Mouse (Mus musculus): ENCODE data around the gene Lrrc28. TPM values are rescaled to one million over a fixed set of nuclear protein-coding genes. Genes with fewer than 3 reads are reported as not detected.

Lrrc28 gene
- polyA plus RNA-seq, 1 experiment from 2014 or later = 26.3 TPM

DNA sequence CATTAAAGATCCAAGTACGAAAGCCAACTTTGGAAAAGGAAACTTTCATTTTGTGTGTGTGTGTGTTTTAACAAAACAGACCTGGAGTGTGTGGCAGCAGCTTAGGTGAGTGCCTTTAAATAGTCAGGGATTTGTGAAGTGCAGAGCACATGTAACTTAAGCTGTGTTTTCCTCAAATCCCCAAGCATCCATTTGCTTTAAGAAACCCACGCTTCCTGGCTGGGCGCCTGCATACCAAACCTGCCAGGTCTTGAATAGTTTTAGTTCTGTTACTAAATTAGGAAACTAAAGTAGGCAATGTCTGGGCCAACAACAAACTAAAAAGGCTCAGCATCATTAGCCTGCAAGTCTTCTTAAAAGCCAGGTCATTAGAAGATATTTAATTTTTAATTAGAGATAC lies 47.0 kb downstream of the Lrrc28 start:
- Histone ChIP-seq H3K4me1 (replicated peaks; ENCODE audit: control insufficient read depth, insufficient read depth, low read length) (no peaks in the 10 kb centered on the region), H3K27ac (ENCODE audit: low read depth, low read length) (no peak overlapping the region), H3K4me3 (ENCODE audit: low read depth, low read length) (no peak overlapping the region), H3K27me3 (ENCODE audit: control insufficient read depth, insufficient read depth, low read length) (no peaks in the 10 kb centered on the region), H3K9me3 (ENCODE audit: control insufficient read depth, low read length) (no peaks in the 10 kb centered on the region), H3K36me3 (ENCODE audit: control insufficient read depth, insufficient read depth, low read length) (no peaks in the 10 kb centered on the region), H3K9ac (ENCODE audit: low read depth, low read length) (no peak overlapping the region), H3K4me2 (replicated peaks; ENCODE audit: low read depth, low read length) (no peak overlapping the region)
- 82% methylated on average over 3 of the region's 3 CpGs for WGBS
- ATAC-seq (ENCODE audit: low FRiP score) (no peak), DNase-seq (ENCODE audit: low spot score) (no peak)

DNA sequence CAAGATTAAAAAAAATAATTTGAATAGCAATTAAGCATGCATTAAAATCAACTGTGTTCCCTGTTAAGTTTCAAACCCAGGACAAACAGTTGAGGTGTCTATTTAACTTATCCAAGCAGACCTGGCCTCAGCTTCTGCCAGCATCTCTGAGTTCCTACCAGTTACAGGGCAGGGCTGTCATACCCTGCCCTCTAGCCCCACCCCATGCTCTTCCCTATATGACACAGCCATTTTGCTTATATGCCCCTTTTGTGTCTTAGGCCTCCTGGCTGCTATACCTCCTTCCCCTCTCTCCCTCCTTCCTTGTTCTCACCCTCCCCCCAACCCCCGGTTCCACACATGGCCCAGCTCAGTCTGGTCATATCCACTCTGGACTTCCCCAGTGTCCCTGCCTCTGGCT lies 48.1 kb downstream of the Lrrc28 start:
- H3K4me2 ChIP-seq (replicated peaks; ENCODE audit: low read depth, low read length) = no peak overlapping the region
- no peak overlapping the region for H3K9ac ChIP-seq (ENCODE audit: low read depth, low read length)
- no peaks in the 10 kb centered on the region for H3K27me3 ChIP-seq (ENCODE audit: control insufficient read depth, insufficient read depth, low read length)
- H3K9me3 ChIP-seq (ENCODE audit: control insufficient read depth, low read length) = no peaks in the 10 kb centered on the region
- DNase-seq (ENCODE audit: low spot score) (no peak), ATAC-seq (ENCODE audit: low FRiP score) (no peak)
- no peaks in the 10 kb centered on the region for H3K36me3 ChIP-seq (ENCODE audit: control insufficient read depth, insufficient read depth, low read length)
- WGBS = 71% methylated on average over 1 of the region's 1 CpGs
- H3K27ac ChIP-seq (ENCODE audit: low read depth, low read length) = no peak overlapping the region
- no peaks in the 10 kb centered on the region for H3K4me1 ChIP-seq (replicated peaks; ENCODE audit: control insufficient read depth, insufficient read depth, low read length)
- no peak overlapping the region for H3K4me3 ChIP-seq (ENCODE audit: low read depth, low read length)

DNA sequence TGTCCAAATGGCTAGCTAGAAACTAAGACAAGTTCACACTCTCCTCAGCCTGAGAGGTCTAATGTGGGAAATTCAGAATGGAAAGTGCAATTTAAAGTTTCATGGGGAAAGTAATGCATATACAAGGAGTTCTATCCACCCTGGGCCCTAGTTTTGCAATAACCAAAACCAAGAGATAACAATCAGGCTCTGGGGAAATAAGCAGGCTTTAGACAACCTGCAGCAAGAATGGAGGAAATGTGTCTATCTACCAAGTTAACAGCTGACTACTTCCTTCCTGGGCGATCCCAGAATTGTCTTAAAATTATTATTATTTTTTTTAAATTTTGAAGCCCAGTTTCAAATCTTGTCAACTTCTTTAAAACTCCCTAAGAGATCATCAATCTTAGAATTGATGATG lies 48.7 kb downstream of the Lrrc28 start:
- no peaks in the 10 kb centered on the region for H3K9me3 ChIP-seq (ENCODE audit: control insufficient read depth, low read length)
- H3K27ac ChIP-seq (ENCODE audit: low read depth, low read length) = no peak overlapping the region
- no peak overlapping the region for H3K4me3 ChIP-seq (ENCODE audit: low read depth, low read length)
- no peaks in the 10 kb centered on the region for H3K27me3 ChIP-seq (ENCODE audit: control insufficient read depth, insufficient read depth, low read length)
- no peak overlapping the region for H3K4me2 ChIP-seq (replicated peaks; ENCODE audit: low read depth, low read length)
- H3K9ac ChIP-seq (ENCODE audit: low read depth, low read length) = no peak overlapping the region
- DNase-seq (ENCODE audit: low spot score) (no peak), ATAC-seq (ENCODE audit: low FRiP score) (no peak)
- no peaks in the 10 kb centered on the region for H3K4me1 ChIP-seq (replicated peaks; ENCODE audit: control insufficient read depth, insufficient read depth, low read length)
- H3K36me3 ChIP-seq (ENCODE audit: control insufficient read depth, insufficient read depth, low read length) = no peaks in the 10 kb centered on the region
- 95% methylated on average over 1 of the region's 1 CpGs for WGBS

DNA sequence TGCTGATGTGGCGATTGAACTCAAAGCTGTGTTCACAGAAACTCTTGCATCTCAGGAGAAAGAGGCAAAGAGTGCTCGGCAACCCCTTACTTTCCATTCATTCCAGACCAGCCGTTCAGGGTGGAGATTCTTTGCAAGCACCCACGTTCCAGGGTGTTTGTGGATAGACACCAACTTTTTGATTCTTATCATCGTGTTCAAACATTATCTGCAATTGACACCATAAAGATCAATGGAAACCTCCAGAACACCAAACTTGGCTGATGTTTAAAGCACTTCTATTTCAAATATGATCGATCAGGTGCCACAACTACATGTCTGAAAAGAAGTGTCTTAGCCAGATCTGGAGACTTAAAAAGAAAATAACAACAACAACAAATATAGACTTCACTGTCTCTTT lies 51.2 kb downstream of the Lrrc28 start:
- Histone ChIP-seq H3K9ac (ENCODE audit: low read depth, low read length) (no peak overlapping the region), H3K36me3 (ENCODE audit: control insufficient read depth, insufficient read depth, low read length) (no peaks in the 10 kb centered on the region), H3K4me2 (replicated peaks; ENCODE audit: low read depth, low read length) (no peak overlapping the region), H3K9me3 (ENCODE audit: control insufficient read depth, low read length) (no peaks in the 10 kb centered on the region), H3K27me3 (ENCODE audit: control insufficient read depth, insufficient read depth, low read length) (no peaks in the 10 kb centered on the region), H3K4me3 (ENCODE audit: low read depth, low read length) (no peak overlapping the region), H3K4me1 (replicated peaks; ENCODE audit: control insufficient read depth, insufficient read depth, low read length) (no peaks in the 10 kb centered on the region), H3K27ac (ENCODE audit: low read depth, low read length) (no peak overlapping the region)
- WGBS = 88% methylated on average over 6 of the region's 6 CpGs
- DNase-seq (ENCODE audit: low spot score) (no peak), ATAC-seq (ENCODE audit: low FRiP score) (no peak)

DNA sequence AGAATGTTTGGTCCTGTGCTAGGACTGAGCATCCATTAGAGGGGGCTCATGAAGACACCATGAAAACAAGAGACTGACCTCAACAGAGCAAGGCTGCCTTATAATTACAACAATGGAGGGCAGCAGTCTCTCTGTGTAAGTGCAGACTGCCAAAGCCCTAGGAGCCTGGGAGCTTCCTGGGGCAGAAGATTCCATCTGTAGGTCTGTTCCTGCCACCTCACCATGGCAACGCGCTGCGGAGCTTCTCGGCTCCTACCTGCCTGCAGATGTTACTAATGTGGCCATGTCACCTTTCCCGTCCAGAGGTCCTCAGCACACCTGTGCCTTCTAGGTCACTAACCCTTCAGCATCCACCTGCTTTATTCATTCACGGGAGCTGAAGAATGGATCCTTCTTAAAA lies 52.4 kb downstream of the Lrrc28 start:
- Histone ChIP-seq H3K27ac (ENCODE audit: low read depth, low read length) (no peak overlapping the region), H3K27me3 (ENCODE audit: control insufficient read depth, insufficient read depth, low read length) (no peaks in the 10 kb centered on the region), H3K36me3 (ENCODE audit: control insufficient read depth, insufficient read depth, low read length) (no peaks in the 10 kb centered on the region), H3K4me1 (replicated peaks; ENCODE audit: control insufficient read depth, insufficient read depth, low read length) (no peaks in the 10 kb centered on the region), H3K9me3 (ENCODE audit: control insufficient read depth, low read length) (no peaks in the 10 kb centered on the region), H3K4me2 (replicated peaks; ENCODE audit: low read depth, low read length) (no peak overlapping the region), H3K4me3 (ENCODE audit: low read depth, low read length) (no peak overlapping the region), H3K9ac (ENCODE audit: low read depth, low read length) (no peak overlapping the region)
- WGBS = 85% methylated on average over 6 of the region's 6 CpGs
- ATAC-seq (ENCODE audit: low FRiP score) = no peak
- no peak for DNase-seq (ENCODE audit: low spot score)

DNA sequence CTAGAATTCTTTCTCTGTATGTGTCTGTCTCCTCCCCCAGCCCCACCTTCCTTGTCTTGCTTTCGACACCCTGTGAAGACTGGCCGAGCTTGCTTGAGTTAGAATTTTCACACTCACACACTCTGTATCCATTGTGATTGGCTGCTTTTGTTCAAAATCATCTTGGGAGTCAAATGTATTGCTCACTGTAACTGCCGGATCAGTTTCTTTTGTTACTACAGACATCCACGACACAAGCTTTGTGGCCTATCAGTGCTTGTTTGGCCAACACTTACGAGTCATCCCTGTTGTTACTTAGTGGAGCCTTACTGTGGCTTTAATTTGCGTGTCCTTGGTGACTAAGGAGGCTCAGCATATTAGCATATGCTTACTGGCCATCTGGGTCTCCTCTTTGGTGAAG lies 56.3 kb downstream of the Lrrc28 start:
- WGBS = 42% methylated on average over 6 of the region's 6 CpGs

DNA sequence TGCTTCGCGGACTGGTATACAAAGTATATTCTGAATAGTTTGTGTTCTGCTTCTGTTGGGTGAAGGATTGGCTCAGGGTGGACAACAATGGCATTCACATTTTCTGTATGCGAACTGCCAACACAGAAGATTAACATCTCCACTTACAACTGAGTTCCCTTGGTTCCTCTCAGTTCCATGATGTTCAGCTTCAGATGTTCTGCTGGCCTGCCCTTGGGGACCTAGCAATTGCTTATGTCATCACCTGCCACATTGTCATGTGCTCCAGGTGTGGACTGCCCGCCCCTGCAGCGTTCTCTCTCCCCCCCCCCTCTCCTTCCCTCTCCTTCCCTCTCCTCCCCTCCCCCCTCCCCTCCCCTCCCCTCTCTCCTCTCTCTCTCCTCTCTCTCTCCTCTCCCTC lies 58.6 kb downstream of the Lrrc28 start:
- DNase-seq (ENCODE audit: low spot score) = no peak
- H3K36me3 ChIP-seq (ENCODE audit: control insufficient read depth, insufficient read depth, low read length) = no peaks in the 10 kb centered on the region
- no peak overlapping the region for H3K4me3 ChIP-seq (ENCODE audit: low read depth, low read length)
- 71% methylated on average over 5 of the region's 5 CpGs for WGBS
- no peaks in the 10 kb centered on the region for H3K9me3 ChIP-seq (ENCODE audit: control insufficient read depth, low read length)
- H3K9ac ChIP-seq (ENCODE audit: low read depth, low read length) = no peak overlapping the region
- no peak overlapping the region for H3K4me2 ChIP-seq (replicated peaks; ENCODE audit: low read depth, low read length)
- no peaks in the 10 kb centered on the region for H3K27me3 ChIP-seq (ENCODE audit: control insufficient read depth, insufficient read depth, low read length)
- ATAC-seq (ENCODE audit: low FRiP score) = no peak
- no peak overlapping the region for H3K27ac ChIP-seq (ENCODE audit: low read depth, low read length)
- no peaks in the 10 kb centered on the region for H3K4me1 ChIP-seq (replicated peaks; ENCODE audit: control insufficient read depth, insufficient read depth, low read length)

More for the DNA sequence above, 56.3 kb downstream of the Lrrc28 start:
- Histone ChIP-seq H3K9me3 (ENCODE audit: control insufficient read depth, low read length) (no peaks in the 10 kb centered on the region), H3K27me3 (ENCODE audit: control insufficient read depth, insufficient read depth, low read length) (no peaks in the 10 kb centered on the region), H3K4me3 (ENCODE audit: low read depth, low read length) (no peak overlapping the region), H3K9ac (ENCODE audit: low read depth, low read length) (no peak overlapping the region), H3K4me2 (replicated peaks; ENCODE audit: low read depth, low read length) (no peak overlapping the region), H3K27ac (ENCODE audit: low read depth, low read length) (no peak overlapping the region), H3K36me3 (ENCODE audit: control insufficient read depth, insufficient read depth, low read length) (no peaks in the 10 kb centered on the region), H3K4me1 (replicated peaks; ENCODE audit: control insufficient read depth, insufficient read depth, low read length) (no peaks in the 10 kb centered on the region)
- ATAC-seq (ENCODE audit: low FRiP score) (peak; percentile 79), DNase-seq (ENCODE audit: low spot score) (no peak)

DNA sequence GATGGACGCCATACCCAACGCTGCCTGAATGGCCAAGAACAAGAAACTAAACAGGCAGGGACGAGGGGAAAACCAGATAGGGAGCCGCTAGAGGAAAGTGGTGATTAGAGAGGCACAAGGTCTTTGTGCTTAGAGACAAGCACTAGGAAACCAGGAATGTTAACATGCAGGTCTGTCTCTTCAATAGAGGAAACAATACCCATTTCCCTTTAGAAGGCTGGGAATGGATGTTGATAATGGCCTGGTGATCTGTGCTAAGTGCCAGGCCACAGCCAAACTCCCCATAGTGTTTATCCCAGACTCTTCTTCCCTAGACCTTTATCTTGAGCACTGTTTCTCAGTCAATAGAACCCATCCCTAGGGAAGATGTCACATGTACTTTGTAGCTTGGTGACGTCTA lies 61.2 kb downstream of the Lrrc28 start:
- no peak overlapping the region for H3K27ac ChIP-seq (ENCODE audit: low read depth, low read length)
- H3K4me2 ChIP-seq (replicated peaks; ENCODE audit: low read depth, low read length) = no peak overlapping the region
- no peaks in the 10 kb centered on the region for H3K36me3 ChIP-seq (ENCODE audit: control insufficient read depth, insufficient read depth, low read length)
- H3K4me1 ChIP-seq (replicated peaks; ENCODE audit: control insufficient read depth, insufficient read depth, low read length) = no peaks in the 10 kb centered on the region
- ATAC-seq (ENCODE audit: low FRiP score) (no peak), DNase-seq (ENCODE audit: low spot score) (no peak)
- no peaks in the 10 kb centered on the region for H3K9me3 ChIP-seq (ENCODE audit: control insufficient read depth, low read length)
- 76% methylated on average over 5 of the region's 5 CpGs for WGBS
- no peak overlapping the region for H3K4me3 ChIP-seq (ENCODE audit: low read depth, low read length)
- H3K9ac ChIP-seq (ENCODE audit: low read depth, low read length) = no peak overlapping the region
- H3K27me3 ChIP-seq (ENCODE audit: control insufficient read depth, insufficient read depth, low read length) = no peaks in the 10 kb centered on the region

DNA sequence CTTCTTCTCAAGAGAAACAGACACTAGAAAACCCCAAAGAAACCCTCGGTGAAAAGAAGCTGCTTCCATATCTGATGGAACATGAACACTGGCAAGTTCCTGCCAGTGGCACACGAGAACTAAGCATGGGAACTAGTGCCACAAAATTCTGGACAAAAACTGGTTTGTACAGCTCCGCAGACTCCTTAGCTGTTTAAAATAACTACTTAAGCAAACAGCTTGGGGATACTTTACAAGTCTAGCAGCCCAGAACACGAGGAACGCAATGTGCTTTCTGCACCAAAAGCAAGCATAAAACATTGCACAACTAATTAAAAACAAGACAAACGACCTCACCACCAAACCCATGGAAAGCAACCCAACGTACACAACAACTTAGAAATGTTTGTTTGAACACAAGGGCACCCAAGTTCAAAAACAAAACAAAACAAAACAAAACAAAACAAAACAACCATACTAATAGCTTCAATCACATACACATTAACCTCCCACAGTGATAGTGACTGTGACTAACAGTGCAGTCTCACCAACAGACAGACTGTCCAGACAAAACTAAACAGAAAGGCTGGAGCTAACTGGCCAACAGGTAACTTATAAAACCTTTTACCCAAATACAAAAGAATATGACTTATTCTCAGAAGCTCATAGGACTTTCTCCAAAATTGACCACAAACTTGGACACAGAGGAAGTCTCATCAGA lies 66.1 kb downstream of the Lrrc28 start:
- DNase-seq (ENCODE audit: low spot score) (no peak), ATAC-seq (ENCODE audit: low FRiP score) (no peak)
- no peaks in the 10 kb centered on the region for H3K9me3 ChIP-seq (ENCODE audit: control insufficient read depth, low read length)
- H3K9ac ChIP-seq (ENCODE audit: low read depth, low read length) = no peak overlapping the region
- WGBS = 82% methylated on average over 7 of the region's 7 CpGs
- no peak overlapping the region for H3K27ac ChIP-seq (ENCODE audit: low read depth, low read length)
- H3K27me3 ChIP-seq (ENCODE audit: control insufficient read depth, insufficient read depth, low read length) = no peaks in the 10 kb centered on the region
- H3K4me1 ChIP-seq (replicated peaks; ENCODE audit: control insufficient read depth, insufficient read depth, low read length) = no peaks in the 10 kb centered on the region
- no peak overlapping the region for H3K4me2 ChIP-seq (replicated peaks; ENCODE audit: low read depth, low read length)
- H3K36me3 ChIP-seq (ENCODE audit: control insufficient read depth, insufficient read depth, low read length) = no peaks in the 10 kb centered on the region
- no peak overlapping the region for H3K4me3 ChIP-seq (ENCODE audit: low read depth, low read length)

All from hindbrain, embryonic 11.5 days (tissue).